Mouse (Mus musculus): ENCODE measurements around the gene Gabrg2.

DNA sequence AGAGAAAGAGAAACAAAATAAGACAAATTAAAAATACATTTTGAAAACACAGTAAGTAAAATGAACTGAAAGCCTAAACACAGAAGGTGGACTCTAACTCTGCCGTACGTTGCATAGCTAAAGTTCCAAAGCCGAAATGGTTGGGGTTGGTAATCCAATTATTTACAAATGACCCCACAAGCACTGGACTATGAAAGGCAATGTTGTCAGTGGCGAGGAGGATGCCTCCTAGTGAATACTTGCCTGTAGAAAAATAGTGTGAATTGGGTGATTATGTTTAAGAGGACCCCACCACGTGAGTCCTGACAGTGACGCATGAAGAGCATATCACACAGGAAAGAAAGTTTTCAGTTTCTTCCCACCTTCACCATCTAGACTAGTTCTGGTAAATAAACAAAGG is 86.6 kb downstream of the Gabrg2 start:
- TF ChIP-seq MAX (IDR thresholded peaks at IDR 0.05; ENCODE audit: low read length), result no peak
- TF ChIP-seq EP300 (IDR thresholded peaks at IDR 0.05; ENCODE audit: low read depth in 1 of 2, low read length in 2 of 2), result no peak
- TF ChIP-seq E2F4 (IDR thresholded peaks at IDR 0.05; ENCODE audit: borderline replicate concordance, low read depth, low read length), result no peak
- no peak for TF ChIP-seq NRF1 (IDR thresholded peaks at IDR 0.05; ENCODE audit: insufficient read depth, low read depth, low read length, poor library complexity, severe bottlenecking)
- no peak for TF ChIP-seq CTCF (IDR thresholded peaks at IDR 0.05 in 2 of 3, conservative IDR thresholded peaks at IDR 0.05 in 1 of 3; ENCODE audit: control insufficient read depth in 1 of 3, insufficient read depth in 1 of 3, low read depth in 2 of 3, low read length in 3 of 3, poor library complexity in 1 of 3, severe bottlenecking in 1 of 3)
- TF ChIP-seq MYB (IDR thresholded peaks at IDR 0.05; ENCODE audit: low read depth, low read length), result no peak
- TF ChIP-seq POLR2A (IDR thresholded peaks at IDR 0.05; ENCODE audit: control insufficient read depth in 1 of 2, insufficient read depth in 1 of 2, low read depth in 1 of 2, low read length in 2 of 2, poor library complexity in 1 of 2), result no peak
- TF ChIP-seq SMC3 (IDR thresholded peaks at IDR 0.05; ENCODE audit: low read depth, low read length), result no peak
- TF ChIP-seq TAL1 (IDR thresholded peaks at IDR 0.05; ENCODE audit: low read length), result no peak
- TF ChIP-seq ETS1 (IDR thresholded peaks at IDR 0.05; ENCODE audit: low read depth, low read length), result no peak
- TF ChIP-seq UBTF (IDR thresholded peaks at IDR 0.05; ENCODE audit: borderline replicate concordance, insufficient read depth, low read depth, low read length), result no peak
- no peak for TF ChIP-seq JUND (IDR thresholded peaks at IDR 0.05; ENCODE audit: low read depth, low read length)
- TF ChIP-seq ZKSCAN1 (IDR thresholded peaks at IDR 0.05; ENCODE audit: low read depth, low read length), result no peak

Measured in MEL (cell line).